Mouse (Mus musculus): ENCODE data around the gene Fam196b. TPM values are rescaled to one million over a fixed set of nuclear protein-coding genes. Genes with fewer than 3 reads are reported as not detected.

Gene Fam196b
- total and polyA plus RNA-seq, 3 experiments = 0.13 to 0.38 TPM; not detected in 1

DNA sequence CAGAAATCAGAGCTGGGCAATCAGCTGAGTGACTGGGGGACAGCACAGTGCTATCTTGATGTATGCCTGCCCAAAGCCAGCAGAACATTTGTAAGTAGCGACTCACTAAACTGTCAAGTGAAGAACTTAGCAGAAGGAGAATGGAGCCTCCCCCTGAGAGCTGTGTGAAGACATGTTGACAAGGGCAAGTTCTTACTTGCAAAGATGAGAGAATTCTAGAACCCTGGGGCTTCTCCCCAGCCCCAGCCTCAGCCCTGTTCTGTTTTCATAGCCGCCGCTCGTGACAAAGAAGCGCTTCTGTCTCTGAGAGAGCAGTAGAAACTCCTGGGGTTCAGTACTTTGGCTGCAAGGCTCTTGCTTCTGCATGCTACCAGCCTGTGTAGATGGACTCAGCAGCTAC lies 25.1 kb downstream of the Fam196b start:
- in situ Hi-C loops (cut with MboI; ENCODE audit: low pct_ligation_motif_present, low pct_unique_long_range_greater_than_20kb, low sequenced_read_pairs) = no loop called here
- Histone ChIP-seq H3K9ac (ENCODE audit: insufficient read depth, low read depth) (no peak overlapping the region), H3K27me3 (replicated peaks) (no peaks in the 10 kb centered on the region), H3K4me1 (ENCODE audit: control insufficient read depth in 1 of 2, insufficient read depth in 2 of 2) (peaks cover 25 to 46% of the 10 kb centered on the region in 2 experiments), H3K27ac (ENCODE audit: insufficient read depth, low read depth) (no peak overlapping the region), H3K4me3 (replicated peaks in 1 of 3; ENCODE audit: low read depth in 2 of 3, low read length in 2 of 3, poor library complexity in 1 of 3) (no peak overlapping the region), H3K9me3 (replicated peaks; ENCODE audit: low read length) (peaks cover 2% of the 10 kb centered on the region), H3K36me3 (replicated peaks in 1 of 2; ENCODE audit: control insufficient read depth in 1 of 2, insufficient read depth in 1 of 2, low read length in 1 of 2) (peaks cover 32 to 84% of the 10 kb centered on the region in 2 experiments), H3K79me2 (replicated peaks; ENCODE audit: control insufficient read depth, extremely low read depth, insufficient read depth, poor library complexity, severe bottlenecking) (no peaks in the 10 kb centered on the region), H3K4me2 (ENCODE audit: insufficient read depth, low read depth, poor library complexity, severe bottlenecking) (no peak overlapping the region)
- no peak for TF ChIP-seq ZC3H11A (IDR thresholded peaks at IDR 0.05; ENCODE audit: low read depth, low read length)
- no peak for TF ChIP-seq MXI1 (IDR thresholded peaks at IDR 0.05; ENCODE audit: low read depth, low read length)
- TF ChIP-seq USF1 (IDR thresholded peaks at IDR 0.05; ENCODE audit: low read depth, low read length) = no peak
- TF ChIP-seq NRF1 (IDR thresholded peaks at IDR 0.05; ENCODE audit: low read depth, low read length) = no peak
- no peak for TF ChIP-seq MYC (IDR thresholded peaks at IDR 0.05; ENCODE audit: low read depth, low read length)
- TF ChIP-seq BHLHE40 (IDR thresholded peaks at IDR 0.05; ENCODE audit: low read depth, low read length) = peak; percentile 38; the same call in 1 of the 2 replicates
- TF ChIP-seq TCF12 (IDR thresholded peaks at IDR 0.05; ENCODE audit: low read depth, low read length) = no peak
- TF ChIP-seq MAX (IDR thresholded peaks at IDR 0.05; ENCODE audit: low read length) = no peak
- TF ChIP-seq PAX5 (IDR thresholded peaks at IDR 0.05; ENCODE audit: low read length) = no peak
- no peak for TF ChIP-seq MEF2A (IDR thresholded peaks at IDR 0.05; ENCODE audit: borderline replicate concordance, low read depth, low read length)
- TF ChIP-seq POLR2A (IDR thresholded peaks at IDR 0.05; ENCODE audit: low read depth, low read length) = no peak
- peak; percentile 82 for TF ChIP-seq IRF4 (IDR thresholded peaks at IDR 0.05; ENCODE audit: low read depth, low read length)
- no peak for TF ChIP-seq JUN (IDR thresholded peaks at IDR 0.05; ENCODE audit: insufficient read depth, low read depth, low read length)
- peak; percentile 96 for TF ChIP-seq CHD1 (IDR thresholded peaks at IDR 0.05; ENCODE audit: low read depth, low read length)
- TF ChIP-seq ZNF384 (IDR thresholded peaks at IDR 0.05; ENCODE audit: low read depth, low read length) = no peak
- no peak for TF ChIP-seq USF2 (conservative IDR thresholded peaks at IDR 0.05; ENCODE audit: low read depth, low read length)
- TF ChIP-seq TBP (conservative IDR thresholded peaks at IDR 0.05; ENCODE audit: low read depth, low read length) = no peak
- no peak for TF ChIP-seq ZKSCAN1 (IDR thresholded peaks at IDR 0.05; ENCODE audit: borderline replicate concordance, low read depth, low read length)
- no peak for TF ChIP-seq ETS1 (conservative IDR thresholded peaks at IDR 0.05; ENCODE audit: low read depth, low read length)
- DNase-seq (ENCODE audit: extremely low read depth) = no peak
- dilution Hi-C loops (cut with MboI; ENCODE audit: extremely low pct_ligation_motif_present, extremely low pct_unique_long_range_greater_than_20kb, low sequenced_read_pairs) = no loop called here

DNA sequence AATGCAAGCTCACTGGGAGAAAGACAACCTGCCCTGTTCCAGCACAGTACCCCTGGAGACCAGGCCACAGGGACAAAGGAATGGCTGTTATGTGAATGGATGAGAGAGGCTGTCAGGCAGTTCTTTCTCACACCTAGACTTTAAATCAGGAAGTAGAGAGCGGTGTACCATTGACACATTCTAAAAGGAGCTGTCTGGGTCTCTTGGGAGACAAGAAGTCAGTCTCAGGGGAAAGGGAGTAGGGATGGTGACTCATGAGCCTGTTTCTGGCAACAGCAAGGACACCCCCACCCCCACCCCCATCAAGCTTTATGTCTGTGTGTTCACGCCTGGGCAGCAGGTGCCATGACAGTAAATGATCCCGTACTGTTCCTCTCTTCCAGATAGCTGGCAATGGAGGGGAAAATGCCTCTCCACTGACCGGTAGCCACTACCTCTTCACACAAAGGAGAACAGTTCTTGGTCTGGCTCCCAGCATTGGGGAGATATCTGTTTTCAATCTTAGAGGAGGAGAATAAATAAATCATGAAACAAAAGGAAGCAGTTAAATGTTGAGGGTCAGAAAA lies 29.2 kb downstream of the Fam196b start:
- Histone ChIP-seq H3K36me3 (replicated peaks in 1 of 2; ENCODE audit: control insufficient read depth in 1 of 2, insufficient read depth in 1 of 2, low read length in 1 of 2) (peaks cover 21 to 66% of the 10 kb centered on the region in 2 experiments), H3K9me3 (replicated peaks; ENCODE audit: low read length) (no peaks in the 10 kb centered on the region), H3K4me3 (replicated peaks in 1 of 3; ENCODE audit: low read depth in 2 of 3, low read length in 2 of 3, poor library complexity in 1 of 3) (no peak overlapping the region), H3K9ac (ENCODE audit: insufficient read depth, low read depth) (no peak overlapping the region), H3K27me3 (replicated peaks) (no peaks in the 10 kb centered on the region), H3K27ac (ENCODE audit: insufficient read depth, low read depth) (no peak overlapping the region), H3K4me2 (ENCODE audit: insufficient read depth, low read depth, poor library complexity, severe bottlenecking) (peak overlapping the region; percentile 26), H3K4me1 (ENCODE audit: control insufficient read depth in 1 of 2, insufficient read depth in 2 of 2) (peaks cover 30 to 78% of the 10 kb centered on the region in 2 experiments), H3K79me2 (replicated peaks; ENCODE audit: control insufficient read depth, extremely low read depth, insufficient read depth, poor library complexity, severe bottlenecking) (no peaks in the 10 kb centered on the region)
- dilution Hi-C loops (cut with MboI; ENCODE audit: extremely low pct_ligation_motif_present, extremely low pct_unique_long_range_greater_than_20kb, low sequenced_read_pairs) (no loop called here), in situ Hi-C loops (cut with MboI; ENCODE audit: low pct_ligation_motif_present, low pct_unique_long_range_greater_than_20kb, low sequenced_read_pairs) (no loop called here)
- DNase-seq (ENCODE audit: extremely low read depth) = peak; percentile 93
- peak; percentile 76 for TF ChIP-seq BHLHE40 (IDR thresholded peaks at IDR 0.05; ENCODE audit: low read depth, low read length)
- TF ChIP-seq IRF4 (IDR thresholded peaks at IDR 0.05; ENCODE audit: low read depth, low read length) = peak; percentile 82
- no peak for TF ChIP-seq CTCF (conservative IDR thresholded peaks at IDR 0.05 in 1 of 2, IDR thresholded peaks at IDR 0.05 in 1 of 2; ENCODE audit: low read depth in 2 of 2, low read length in 2 of 2)
- peak; percentile 99 for TF ChIP-seq MEF2A (IDR thresholded peaks at IDR 0.05; ENCODE audit: borderline replicate concordance, low read depth, low read length)
- peak; percentile 59; the same call in 1 of the 2 replicates for TF ChIP-seq TCF12 (IDR thresholded peaks at IDR 0.05; ENCODE audit: low read depth, low read length)
- TF ChIP-seq MAX (IDR thresholded peaks at IDR 0.05; ENCODE audit: low read length) = 0 out of 2 replicates have a peak, but pooled peaks have one; percentile 42
- no peak for TF ChIP-seq PAX5 (IDR thresholded peaks at IDR 0.05; ENCODE audit: low read length)
- peak; percentile 39; the same call in 1 of the 2 replicates for TF ChIP-seq HCFC1 (IDR thresholded peaks at IDR 0.05; ENCODE audit: low read depth, low read length)
- TF ChIP-seq USF2 (conservative IDR thresholded peaks at IDR 0.05; ENCODE audit: low read depth, low read length) = no peak
- TF ChIP-seq POLR2AphosphoS2 (IDR thresholded peaks at IDR 0.05; ENCODE audit: low read depth, low read length) = no peak
- no peak for TF ChIP-seq E2F4 (IDR thresholded peaks at IDR 0.05; ENCODE audit: insufficient replicate concordance, low read depth, low read length)
- TF ChIP-seq ELF1 (IDR thresholded peaks at IDR 0.05; ENCODE audit: low read depth, low read length) = peak; percentile 79
- TF ChIP-seq POLR2A (IDR thresholded peaks at IDR 0.05; ENCODE audit: low read depth, low read length) = peak; percentile 39; the same call in 1 of the 2 replicates
- TF ChIP-seq UBTF (IDR thresholded peaks at IDR 0.05; ENCODE audit: low read depth, low read length) = no peak
- no peak for TF ChIP-seq GABPA (IDR thresholded peaks at IDR 0.05; ENCODE audit: insufficient replicate concordance, low read depth, low read length)
- TF ChIP-seq CHD2 (IDR thresholded peaks at IDR 0.05; ENCODE audit: low read length) = peak; percentile 88
- no peak for TF ChIP-seq TBP (conservative IDR thresholded peaks at IDR 0.05; ENCODE audit: low read depth, low read length)
- no peak for TF ChIP-seq ZC3H11A (IDR thresholded peaks at IDR 0.05; ENCODE audit: low read depth, low read length)
- peak; percentile 70; the same call in 1 of the 2 replicates for TF ChIP-seq SIN3A (IDR thresholded peaks at IDR 0.05; ENCODE audit: low read length)
- TF ChIP-seq KAT2A (IDR thresholded peaks at IDR 0.05; ENCODE audit: insufficient replicate concordance, low read length) = peak; percentile 85; the same call in 1 of the 2 replicates
- peak; percentile 92 for TF ChIP-seq ETS1 (conservative IDR thresholded peaks at IDR 0.05; ENCODE audit: low read depth, low read length)
- TF ChIP-seq JUN (IDR thresholded peaks at IDR 0.05; ENCODE audit: insufficient read depth, low read depth, low read length) = peak; percentile 92
